Mouse (Mus musculus) MEL (cell line): ENCODE measurements at regions not wholly inside any gene's neighbourhood (a gene's known extent, or its start where the extent isn't known, plus 50 kb on each side); places are given as distances from the start of the nearest gene placed in this dataset.

Experiments
- DNase-seq: peaks from one replicate; pipeline ENCODE4 v3.0.0; 2011; ENCODE audit warnings: low read depth, low spot score
- H3K27ac ChIP-seq: 2 replicates; pipeline ENCODE4 v1.5.1; 2012; ENCODE audit warnings: low read depth, mild to moderate bottlenecking, control low read depth, low read length, moderate library complexity; ENCODE audit not compliant: control insufficient read depth
- H3K27me3 ChIP-seq, 2 experiments: fragments of 150-350 bp in 1 of 2; sonication (generic) in 1 of 2; 2 replicates each; pipeline ENCODE4 v1.6.1; 2012; ENCODE audit warnings: low read length in 2 of 2, mild to moderate bottlenecking in 2 of 2, improper control_type of control experiment in 1 of 2, moderate library complexity in 1 of 2; ENCODE audit not compliant: insufficient read depth in 2 of 2, control insufficient read depth in 1 of 2
- H3K36me3 ChIP-seq, 2 experiments: 2 replicates each; pipeline ENCODE4 v1.6.1; 2012 to 2014; ENCODE audit warnings: low read length in 2 of 2, improper control_type of control experiment in 1 of 2, inconsistent platforms in 1 of 2, mild to moderate bottlenecking in 1 of 2; ENCODE audit not compliant: insufficient read depth in 2 of 2, control insufficient read depth in 1 of 2
- H3K4me1 ChIP-seq, 2 experiments: fragments of 150-350 bp in 1 of 2; sonication (generic) in 1 of 2; 2 replicates each; pipeline ENCODE4 v1.6.1; 2012; ENCODE audit warnings: low read length in 2 of 2, improper control_type of control experiment in 1 of 2, mild to moderate bottlenecking in 1 of 2; ENCODE audit not compliant: insufficient read depth in 2 of 2, control insufficient read depth in 1 of 2
- H3K4me3 ChIP-seq, 2 experiments: fragments of 150-350 bp in 1 of 2; sonication (generic) in 1 of 2; 2 replicates each; pipeline ENCODE4 v1.5.1; 2012; ENCODE audit warnings: low read depth in 2 of 2, low read length in 2 of 2, mild to moderate bottlenecking in 2 of 2, moderate library complexity in 2 of 2, control low read depth in 1 of 2, improper control_type of control experiment in 1 of 2; ENCODE audit not compliant: control insufficient read depth in 1 of 2, insufficient read depth in 1 of 2
- H3K79me2 ChIP-seq: 2 replicates; pipeline ENCODE4 v1.6.1; 2012; ENCODE audit warnings: mild to moderate bottlenecking, low read length, moderate library complexity; ENCODE audit not compliant: control insufficient read depth, poor library complexity, insufficient read depth
- H3K9ac ChIP-seq: 2 replicates; pipeline ENCODE4 v1.6.1; 2012; ENCODE audit warnings: low read depth, mild to moderate bottlenecking, control low read depth, low read length, moderate library complexity; ENCODE audit not compliant: control insufficient read depth, poor library complexity, severe bottlenecking
- H3K9me3 ChIP-seq: fragments of 150-350 bp; sonication (generic); replicated peaks from 2 replicates; pipeline ENCODE4 v1.6.1; 2012; ENCODE audit warnings: mild to moderate bottlenecking, low read length, improper control_type of control experiment, moderate library complexity; ENCODE audit not compliant: insufficient read depth
- CHD2 ChIP-seq: IDR thresholded peaks from 2 replicates; pipeline ENCODE4 v1.6.1; 2011; ENCODE audit warnings: low read length, improper control_type of control experiment
- E2F4 ChIP-seq: IDR thresholded peaks from 2 replicates; pipeline ENCODE4 v1.6.1; 2011; ENCODE audit warnings: low read depth, low read length, improper control_type of control experiment, borderline replicate concordance
- ELF1 ChIP-seq: IDR thresholded peaks from 2 replicates; pipeline ENCODE4 v1.6.1; 2014; ENCODE audit warnings: low read depth, mild to moderate bottlenecking, inconsistent platforms, low read length, improper control_type of control experiment, moderate library complexity
- EP300 ChIP-seq, 2 experiments: IDR thresholded peaks; 2 replicates each; pipeline ENCODE4 v1.6.1; 2011; ENCODE audit warnings: improper control_type of control experiment in 2 of 2, low read length in 2 of 2, low read depth in 1 of 2, mild to moderate bottlenecking in 1 of 2
- GATA1 ChIP-seq: IDR thresholded peaks from 2 replicates; pipeline ENCODE4 v1.6.1; 2011; ENCODE audit warnings: low read depth, low read length, improper control_type of control experiment
- MAZ ChIP-seq: IDR thresholded peaks from 2 replicates; pipeline ENCODE4 v1.6.1; 2012; ENCODE audit warnings: low read depth, mild to moderate bottlenecking, inconsistent platforms, low read length, improper control_type of control experiment
- MEF2A ChIP-seq: IDR thresholded peaks from 2 replicates; pipeline ENCODE4 v1.6.1; 2014; ENCODE audit warnings: low read depth, mild to moderate bottlenecking, inconsistent platforms, low read length, improper control_type of control experiment; ENCODE audit not compliant: poor library complexity, insufficient replicate concordance, severe bottlenecking; ENCODE audit errors: extremely low read depth
- MYB ChIP-seq: IDR thresholded peaks from 2 replicates; pipeline ENCODE4 v1.6.1; 2011; ENCODE audit warnings: mild to moderate bottlenecking, low read depth, low read length, improper control_type of control experiment
- NRF1 ChIP-seq: IDR thresholded peaks from 2 replicates; pipeline ENCODE4 v1.6.1; 2014; ENCODE audit warnings: low read depth, mild to moderate bottlenecking, inconsistent platforms, low read length, improper control_type of control experiment, moderate library complexity; ENCODE audit not compliant: poor library complexity, insufficient read depth, severe bottlenecking
- SIN3A ChIP-seq: IDR thresholded peaks from 2 replicates; pipeline ENCODE4 v1.6.1; 2012; ENCODE audit warnings: low read length, improper control_type of control experiment, inconsistent platforms
- SMC3 ChIP-seq: IDR thresholded peaks from 2 replicates; pipeline ENCODE4 v1.6.1; 2011; ENCODE audit warnings: low read depth, low read length, improper control_type of control experiment
- UBTF ChIP-seq: IDR thresholded peaks from 2 replicates; pipeline ENCODE4 v1.6.1; 2012; ENCODE audit warnings: low read depth, mild to moderate bottlenecking, inconsistent platforms, low read length, improper control_type of control experiment, moderate library complexity, borderline replicate concordance; ENCODE audit not compliant: insufficient read depth
- USF2 ChIP-seq, 2 experiments: IDR thresholded peaks; 2 replicates each; pipeline ENCODE4 v1.6.1; 2011 to 2012; ENCODE audit warnings: improper control_type of control experiment in 2 of 2, low read length in 2 of 2, borderline replicate concordance in 1 of 2, inconsistent platforms in 1 of 2, low read depth in 1 of 2, mild to moderate bottlenecking in 1 of 2; ENCODE audit not compliant: insufficient read depth in 1 of 2
- ZNF384 ChIP-seq: IDR thresholded peaks from 2 replicates; pipeline ENCODE4 v1.6.1; 2012; ENCODE audit warnings: low read depth, mild to moderate bottlenecking, inconsistent platforms, low read length, improper control_type of control experiment

DNA sequence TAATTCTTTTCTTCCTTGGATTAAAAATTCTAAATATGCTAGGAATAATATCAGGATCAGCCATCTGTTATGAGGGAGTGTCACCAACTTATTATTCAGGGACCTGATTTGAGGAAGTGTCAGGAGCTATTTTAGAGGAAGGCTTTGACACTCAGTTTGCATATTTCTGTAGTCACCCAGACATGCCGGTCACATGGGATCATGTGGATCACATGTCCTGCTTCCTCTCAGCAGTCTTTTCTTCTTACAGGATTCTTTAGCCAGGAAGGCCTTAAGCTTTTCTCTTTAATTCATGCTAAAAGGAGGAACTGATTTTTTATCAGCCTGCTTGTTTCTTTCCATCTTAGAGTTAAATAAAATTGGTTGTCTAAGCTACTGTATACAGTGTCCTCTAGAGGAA, 183.4 kb upstream of the Frg1 start:
- H3K9me3 ChIP-seq = no peaks in the 10 kb centered on the region
- no peak overlapping the region for H3K4me3 ChIP-seq
- H3K9ac ChIP-seq = no peak overlapping the region
- no peaks in the 10 kb centered on the region for H3K4me1 ChIP-seq
- H3K79me2 ChIP-seq = no peaks in the 10 kb centered on the region
- no peaks in the 10 kb centered on the region for H3K36me3 ChIP-seq
- H3K27me3 ChIP-seq = no peaks in the 10 kb centered on the region
- DNase-seq = no peak
- TF ChIP-seq CHD2 (no peak), GATA1 (no peak), SIN3A (no peak)
- H3K27ac ChIP-seq = no peak overlapping the region

DNA sequence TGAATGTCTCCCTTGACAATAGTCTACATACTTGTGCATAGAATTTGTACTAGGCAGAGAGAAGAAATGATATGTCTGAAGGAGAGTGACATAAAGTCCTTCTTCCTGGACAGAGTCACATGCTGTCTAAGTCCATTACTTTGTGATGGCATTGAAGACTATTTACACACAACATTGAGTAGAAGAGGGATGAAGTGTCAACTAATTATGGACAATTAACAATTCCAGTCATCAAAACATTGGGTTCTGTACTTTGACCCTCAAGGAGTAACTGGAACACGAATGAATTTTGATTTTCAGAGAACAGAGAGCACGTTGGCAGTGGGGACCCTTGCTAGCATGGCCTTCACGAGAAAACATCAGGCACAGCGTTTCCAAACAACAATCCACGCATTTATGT, 177.6 kb upstream of the Frg1 start:
- Histone ChIP-seq H3K4me1 (no peaks in the 10 kb centered on the region), H3K9ac (no peak overlapping the region), H3K79me2 (no peaks in the 10 kb centered on the region), H3K27me3 (no peaks in the 10 kb centered on the region), H3K9me3 (no peaks in the 10 kb centered on the region), H3K36me3 (no peaks in the 10 kb centered on the region), H3K4me3 (no peak overlapping the region), H3K27ac (no peak overlapping the region)
- TF ChIP-seq MAZ = no peak
- TF ChIP-seq ZNF384 = no peak
- TF ChIP-seq E2F4 = no peak
- no peak for TF ChIP-seq MYB
- no peak for TF ChIP-seq GATA1
- TF ChIP-seq NRF1 = no peak
- no peak for TF ChIP-seq UBTF
- no peak for TF ChIP-seq EP300 (IDR thresholded peaks at IDR 0.05; ENCODE audit: low read depth in 1 of 2, low read length in 2 of 2)
- TF ChIP-seq SMC3 = no peak
- no peak for TF ChIP-seq USF2 (IDR thresholded peaks at IDR 0.05; ENCODE audit: borderline replicate concordance in 1 of 2, insufficient read depth in 1 of 2, low read depth in 1 of 2, low read length in 2 of 2)
- TF ChIP-seq CHD2 = no peak
- DNase-seq = no peak

DNA sequence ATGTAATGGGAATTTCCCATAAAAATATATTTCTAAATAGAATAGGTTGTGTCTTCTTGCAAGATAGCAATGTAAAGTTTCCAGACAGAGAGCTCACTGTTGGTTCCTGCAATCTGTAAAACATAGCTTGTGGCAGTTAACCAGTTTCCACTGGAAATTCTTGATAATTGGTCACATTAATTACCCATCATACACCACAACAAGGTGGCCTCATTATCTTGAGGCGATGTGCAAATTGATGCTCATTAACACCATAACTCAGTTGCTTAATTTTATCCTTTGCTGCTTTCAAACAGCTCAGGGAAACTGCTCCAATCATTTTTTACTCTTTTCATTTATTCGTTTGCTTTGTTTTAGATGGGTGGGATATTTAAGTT, 176.8 kb upstream of the Frg1 start:
- H3K27ac ChIP-seq = no peak overlapping the region
- no peaks in the 10 kb centered on the region for H3K36me3 ChIP-seq
- no peaks in the 10 kb centered on the region for H3K4me1 ChIP-seq
- H3K79me2 ChIP-seq = no peaks in the 10 kb centered on the region
- H3K9ac ChIP-seq = no peak overlapping the region
- no peak overlapping the region for H3K4me3 ChIP-seq
- H3K9me3 ChIP-seq = no peaks in the 10 kb centered on the region
- H3K27me3 ChIP-seq = no peaks in the 10 kb centered on the region
- no peak for DNase-seq
- TF ChIP-seq MEF2A (no peak), NRF1 (no peak), ELF1 (no peak)
